9 mouse cellular contexts compared by ENCODE assay signal in genomic region chr4:5583989-5584677, GRCm38 (mm10).
A peak's percentile ranks its signal among the peaks of the same experiment; 100 is the strongest.
DNase-seq lines count a peak whose midpoint lies in the region; ATAC-seq lines count a peak whose summit lies in the region.
"Had no signal": no experiment of that assay in that cellular context is flagged by ENCODE, and none has a peak within 500 bp of the region (broad histone marks: within the 10 kb centered on the region; RNA-seq: fewer than 3 reads in every experiment).

No protein-coding gene starts in this region.

- H3K27ac ChIP-seq in embryonic facial prominence, embryonic 12.5 days: no peak overlapping the region
- H3K27ac ChIP-seq in embryonic facial prominence, embryonic 10.5 days (replicated peaks): no peak overlapping the region
- H3K27ac ChIP-seq in kidney, embryonic 14.5 days (ENCODE audit: low read depth, low read length): no peak overlapping the region
- 0 out of 2 replicates have a peak overlapping the region, but pooled peaks have one; percentile 2 for H3K27ac ChIP-seq in stomach, embryonic 15.5 days
- H3K27ac ChIP-seq: liver, embryonic 14.5 days had no signal

- 59% methylated on average over 6 of the region's 6 CpGs for WGBS in embryonic facial prominence, embryonic 12.5 days
- WGBS in embryonic facial prominence, embryonic 10.5 days: 81% methylated on average over 6 of the region's 6 CpGs
- WGBS in kidney, embryonic 14.5 days: 52% methylated on average over 6 of the region's 6 CpGs
- 43% methylated on average over 6 of the region's 6 CpGs for WGBS in stomach, embryonic 15.5 days

- no peaks in the 10 kb centered on the region for H3K36me3 ChIP-seq in embryonic facial prominence, embryonic 12.5 days
- no peaks in the 10 kb centered on the region for H3K36me3 ChIP-seq in embryonic facial prominence, embryonic 10.5 days (replicated peaks)
- no peaks in the 10 kb centered on the region for H3K36me3 ChIP-seq in kidney, embryonic 14.5 days (ENCODE audit: control insufficient read depth, insufficient read depth, low read length)
- no peaks in the 10 kb centered on the region for H3K36me3 ChIP-seq in stomach, embryonic 15.5 days

- H3K9me3 ChIP-seq in embryonic facial prominence, embryonic 12.5 days: no peaks in the 10 kb centered on the region
- H3K9me3 ChIP-seq in embryonic facial prominence, embryonic 10.5 days: no peaks in the 10 kb centered on the region
- H3K9me3 ChIP-seq in kidney, embryonic 14.5 days (ENCODE audit: control insufficient read depth, low read length): no peaks in the 10 kb centered on the region
- H3K9me3 ChIP-seq in stomach, embryonic 15.5 days: no peaks in the 10 kb centered on the region

- no peak for DNase-seq in embryonic facial prominence, embryonic 10.5 days (ENCODE audit: low spot score)
- peak; percentile 52 for DNase-seq in urinary bladder, postnatal 14 days (ENCODE audit: low spot score)
- DNase-seq in urinary bladder, postnatal 10 days (ENCODE audit: low spot score): no peak
- no peak for DNase-seq in layer of hippocampus, adult 8-10 months (ENCODE audit: low spot score in 2 of 2)
- DNase-seq in thymus, postnatal 36 days: no peak

- H3K4me3 ChIP-seq in embryonic facial prominence, embryonic 12.5 days: no peak overlapping the region
- no peak overlapping the region for H3K4me3 ChIP-seq in embryonic facial prominence, embryonic 10.5 days
- H3K4me3 ChIP-seq in kidney, embryonic 14.5 days (ENCODE audit: low read length): no peak overlapping the region
- H3K4me3 ChIP-seq in stomach, embryonic 15.5 days (replicated peaks): no peak overlapping the region

- no peaks in the 10 kb centered on the region for H3K4me1 ChIP-seq in embryonic facial prominence, embryonic 12.5 days
- 0 out of 2 replicates have a peak, but pooled peaks cover 5% of the 10 kb centered on the region for H3K4me1 ChIP-seq in embryonic facial prominence, embryonic 10.5 days
- no peaks in the 10 kb centered on the region for H3K4me1 ChIP-seq in kidney, embryonic 14.5 days (ENCODE audit: control insufficient read depth, insufficient read depth, low read length)
- no peaks in the 10 kb centered on the region; the same call in 1 of the 2 replicates for H3K4me1 ChIP-seq in stomach, embryonic 15.5 days

- H3K9ac ChIP-seq in embryonic facial prominence, embryonic 12.5 days: no peak overlapping the region
- H3K9ac ChIP-seq in kidney, embryonic 14.5 days (ENCODE audit: low read depth, low read length): no peak overlapping the region
- no peak overlapping the region for H3K9ac ChIP-seq in stomach, embryonic 15.5 days
- H3K9ac ChIP-seq: liver, embryonic 14.5 days had no signal

- peak; percentile 72 for ATAC-seq in embryonic facial prominence, embryonic 12.5 days (ENCODE audit: insufficient number of reproducible peaks, insufficient read depth, low FRiP score, low TSS enrichment)
- ATAC-seq in kidney, embryonic 14.5 days (ENCODE audit: low FRiP score, low TSS enrichment): peak; percentile 71; the same call in 1 of the 2 replicates
- ATAC-seq in stomach, embryonic 15.5 days (ENCODE audit: insufficient read depth, low FRiP score, low read depth): peak; percentile 47; the same call in 1 of the 2 replicates

- H3K4me2 ChIP-seq in embryonic facial prominence, embryonic 12.5 days (replicated peaks): no peak overlapping the region
- no peak overlapping the region for H3K4me2 ChIP-seq in kidney, embryonic 14.5 days (replicated peaks; ENCODE audit: low read depth, low read length)
- H3K4me2 ChIP-seq in stomach, embryonic 15.5 days: no peak overlapping the region

- H3K27me3 ChIP-seq in embryonic facial prominence, embryonic 12.5 days: no peaks in the 10 kb centered on the region
- no peaks in the 10 kb centered on the region for H3K27me3 ChIP-seq in embryonic facial prominence, embryonic 10.5 days (replicated peaks; ENCODE audit: low read depth, poor library complexity, severe bottlenecking)
- no peaks in the 10 kb centered on the region for H3K27me3 ChIP-seq in kidney, embryonic 14.5 days (ENCODE audit: control insufficient read depth, insufficient read depth, low read length)
- no peaks in the 10 kb centered on the region for H3K27me3 ChIP-seq in stomach, embryonic 15.5 days (replicated peaks)
